Mouse (Mus musculus) layer of hippocampus, postnatal 10 days (tissue): ENCODE data around the gene Cntln. TPM values are rescaled to one million over a fixed set of nuclear protein-coding genes. Genes with fewer than 3 reads are reported as not detected.
A peak's percentile ranks its signal among the peaks of the same experiment; 100 is the strongest.

ENCODE experiments used
- DNase-seq, 2 experiments: peaks; one replicate each; pipeline ENCODE4 v3.0.0; 2021; ENCODE audit warnings: low spot score in 2 of 2
- total RNA-seq, 2 experiments: library from RNA; stranded (reverse); gene quantifications; 2 replicates each; pipeline ENCODE4 v1.2.3; 2021

Gene Cntln
- total RNA-seq, 2 experiments from 2014 or later = 6.8 to 7.2 TPM

DNA sequence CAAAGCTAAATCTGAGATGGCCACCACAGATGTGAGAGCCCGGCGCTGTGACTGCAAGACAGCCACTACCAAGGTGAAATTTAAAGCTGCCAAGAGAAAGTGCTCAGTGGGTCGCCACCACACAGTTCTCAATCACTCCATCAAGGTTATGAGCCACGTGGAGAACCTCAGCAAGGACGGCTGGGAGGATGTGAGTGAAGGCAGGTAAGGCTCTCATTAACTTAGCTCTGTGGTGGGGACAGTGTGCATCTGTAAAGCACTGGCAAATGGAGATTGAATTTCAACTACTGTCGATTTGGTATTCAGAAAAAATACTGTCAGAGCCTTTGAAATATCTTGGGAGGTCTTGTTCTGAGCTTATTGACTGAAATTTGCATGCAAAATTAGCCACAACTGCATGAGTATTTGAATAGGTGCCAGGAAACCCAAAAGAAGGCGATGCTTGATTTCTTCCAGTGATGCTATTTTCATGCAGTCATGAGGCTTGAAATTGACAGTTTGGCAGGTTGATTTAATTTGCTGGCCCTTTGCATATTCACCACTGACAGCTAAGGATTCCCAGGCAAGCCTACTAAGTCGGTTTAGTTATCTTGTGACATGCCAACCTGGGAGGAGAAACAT, 165.9 kb downstream of the Cntln start:
- DNase-seq = no peak

DNA sequence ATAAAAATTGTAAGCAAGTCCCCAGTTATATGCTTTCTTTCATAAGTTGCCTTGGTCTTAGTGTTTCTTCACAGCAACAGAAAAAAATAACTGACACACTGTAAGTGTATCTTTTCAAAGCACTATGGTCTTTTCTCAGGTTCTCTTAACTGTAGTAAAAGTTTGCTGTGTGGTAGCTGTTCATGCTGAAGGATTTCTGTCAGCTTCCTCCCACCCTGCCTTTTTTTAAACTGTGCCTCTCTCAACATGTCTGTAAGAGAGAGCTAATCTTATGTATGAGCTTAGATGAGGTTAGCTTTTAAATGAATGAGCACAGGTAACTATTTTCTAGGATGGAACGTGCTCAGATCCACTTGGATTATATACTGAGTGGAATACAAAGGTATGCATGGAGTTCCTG, 170.5 kb downstream of the Cntln start:
- no peak for DNase-seq

- DNase-seq = no peak
Observed at GRCm38 (mm10) chr4:85059598-85059997, 175.5 kb downstream of the Cntln start.

GRCm38 (mm10) chr4:85061676-85062075, 177.6 kb downstream of the Cntln start:
- no peak for DNase-seq

GRCm38 (mm10) chr4:85096033-85096432, 211.9 kb downstream of the Cntln start:
- DNase-seq = no peak

- peak; percentile 60 to 70 for DNase-seq
Observed at GRCm38 (mm10) chr4:85096682-85097081, 212.6 kb downstream of the Cntln start.

GRCm38 (mm10) chr4:85102168-85102567, 218.1 kb downstream of the Cntln start:
- no peak for DNase-seq

DNA sequence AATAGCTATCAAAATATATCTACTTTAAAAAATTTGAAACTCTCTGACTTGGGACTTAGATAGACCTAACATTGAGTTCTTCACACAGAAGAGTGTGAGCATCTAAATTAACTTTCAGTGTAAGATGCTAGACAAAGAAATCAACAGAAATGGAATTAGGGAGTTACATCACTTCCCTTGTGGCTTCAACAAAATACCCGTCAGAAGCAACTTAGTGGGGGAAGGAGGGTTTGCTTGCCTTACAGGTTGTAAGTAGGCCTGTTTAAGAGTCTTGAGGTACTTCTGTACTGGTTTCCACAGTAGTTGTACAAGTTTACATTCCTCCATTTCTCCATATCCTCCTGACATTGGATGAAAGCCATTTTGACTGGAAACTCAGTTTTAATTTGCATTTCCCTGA, 222.3 kb downstream of the Cntln start:
- DNase-seq = no peak

DNA sequence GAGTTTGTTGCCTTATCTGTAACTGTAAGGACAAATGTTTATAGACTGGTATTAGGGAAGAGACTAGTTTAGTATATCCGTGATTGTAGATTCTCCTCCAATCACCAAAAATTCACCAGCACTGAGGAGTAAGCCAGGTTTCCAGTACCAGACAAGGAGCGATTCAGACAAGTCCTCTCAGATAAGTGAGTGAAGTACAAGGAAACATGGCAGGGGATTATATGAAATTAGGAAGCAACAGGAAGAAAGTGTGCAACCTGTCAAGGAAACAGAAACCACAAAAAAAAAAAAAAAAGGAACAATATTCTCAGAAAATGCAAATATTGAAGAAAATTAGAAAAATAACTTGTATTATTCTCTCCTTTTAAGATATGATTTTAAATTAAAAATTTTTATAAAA, 222.9 kb downstream of the Cntln start:
- no peak for DNase-seq

DNA sequence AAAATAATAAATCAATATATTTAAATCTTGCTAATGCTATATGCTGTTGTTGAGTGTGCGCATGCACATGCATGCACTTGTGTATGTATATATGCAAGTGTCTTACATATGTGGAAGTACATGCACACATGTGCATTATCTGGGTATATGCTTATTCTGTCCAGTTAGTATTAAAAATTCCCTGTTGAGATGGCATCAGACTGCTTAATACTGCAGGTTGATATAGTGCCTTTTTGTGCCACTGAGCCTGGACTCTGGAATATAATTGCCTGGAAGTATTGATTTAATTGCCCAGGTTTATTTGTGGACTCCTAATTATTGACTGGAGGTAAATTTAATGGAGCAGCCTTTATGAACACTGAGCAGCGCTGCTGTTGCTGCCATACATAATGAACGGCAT, 236.2 kb downstream of the Cntln start:
- DNase-seq = no peak

DNA sequence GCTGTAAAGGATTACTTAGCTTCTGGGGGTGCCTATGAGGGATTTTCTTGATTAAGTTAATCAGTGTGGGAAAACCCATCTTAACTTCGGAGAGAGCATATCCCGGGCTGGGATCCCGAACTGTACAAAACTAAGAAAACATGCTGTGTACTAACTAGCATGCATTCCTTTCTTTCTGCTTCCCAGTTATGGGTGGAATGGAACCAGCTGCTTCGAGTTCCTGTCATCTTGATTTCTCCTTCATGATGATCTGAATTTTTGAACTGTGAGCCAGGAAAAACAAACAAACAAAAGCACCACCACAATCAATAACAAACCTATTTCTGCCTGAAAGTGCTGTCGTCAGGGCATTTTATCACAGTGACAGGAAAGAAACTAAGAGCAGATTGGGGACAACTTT, 265.6 kb downstream of the Cntln start:
- DNase-seq = no peak

- DNase-seq = no peak
Observed at GRCm38 (mm10) chr4:85151881-85152280, 267.8 kb downstream of the Cntln start.

- no peak for DNase-seq
Observed at GRCm38 (mm10) chr4:85154361-85154760, 270.3 kb downstream of the Cntln start.

DNA sequence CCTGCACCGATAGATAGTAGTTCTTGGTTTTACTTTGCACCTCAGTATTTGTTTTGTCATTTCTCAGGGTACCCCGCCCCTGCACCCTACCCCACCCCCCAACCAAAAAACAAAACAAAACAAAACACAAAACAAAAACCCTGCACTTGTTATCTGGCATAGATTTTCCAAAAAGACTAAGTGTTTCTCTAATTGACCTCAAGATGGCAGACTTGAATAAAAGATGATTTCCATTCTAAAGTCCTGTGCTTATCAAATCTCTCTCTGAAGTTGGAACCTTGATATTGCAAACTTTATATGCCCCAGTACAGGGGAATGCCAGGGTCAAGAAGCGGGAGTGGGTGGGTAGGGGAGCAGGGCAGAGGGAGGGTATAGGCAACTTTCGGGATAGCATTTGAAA, 277.0 kb downstream of the Cntln start:
- DNase-seq = no peak

DNA sequence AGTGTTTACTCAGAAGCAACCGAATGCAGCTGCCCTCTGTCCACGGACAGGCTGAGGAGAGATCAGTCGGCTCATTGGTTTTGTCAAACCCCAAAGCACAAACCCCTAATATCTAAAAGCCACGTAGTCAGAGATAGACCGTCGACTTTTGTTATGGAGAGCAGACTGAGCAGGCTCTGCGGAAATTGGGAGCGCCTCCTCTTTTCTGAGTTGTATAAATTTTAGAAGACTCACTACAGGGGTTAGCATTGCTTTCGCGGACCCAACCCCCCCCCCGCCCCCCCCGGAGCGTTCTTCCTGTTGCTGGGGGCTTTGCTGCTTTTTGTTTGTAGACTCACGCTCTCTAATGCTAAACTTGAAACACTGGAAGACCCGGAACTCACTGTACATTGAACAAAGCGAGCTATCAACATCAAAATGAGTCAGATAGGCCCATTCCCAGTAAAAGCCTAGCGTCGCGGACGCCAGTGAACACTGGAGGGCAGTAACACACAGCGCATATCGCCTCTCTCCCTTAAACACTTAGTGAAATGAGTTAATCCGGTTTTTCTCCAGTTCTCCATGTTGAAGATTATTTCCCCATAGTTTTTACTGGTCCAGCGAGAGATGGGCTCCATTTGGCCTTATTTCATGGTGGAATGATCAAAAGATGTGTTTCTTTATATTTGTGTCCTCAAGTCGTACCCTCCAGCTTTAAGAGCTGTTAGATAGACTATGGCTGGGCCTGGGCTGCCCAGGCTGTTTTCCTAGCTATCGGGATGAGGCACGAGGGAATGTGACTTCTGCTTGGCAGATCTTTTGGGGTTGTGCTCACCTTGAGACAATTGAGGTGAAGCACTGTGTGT, 278.6 kb downstream of the Cntln start:
- peak; percentile 72 to 76 for DNase-seq

DNA sequence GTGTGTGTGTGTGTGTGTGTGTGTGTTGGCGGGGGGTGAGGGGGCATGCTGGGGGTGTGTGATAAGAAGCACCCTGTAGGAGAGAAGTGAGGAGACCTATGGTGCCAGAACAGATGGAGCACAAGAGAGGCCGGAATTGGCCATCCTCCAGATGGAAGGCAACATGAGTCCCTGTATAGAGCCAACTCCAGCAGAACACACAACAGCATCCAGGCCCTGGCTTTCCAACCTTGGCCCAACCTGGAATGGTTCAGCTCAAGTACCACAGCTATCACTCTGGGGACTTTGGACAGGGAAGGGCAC, 279.2 kb downstream of the Cntln start:
- no peak for DNase-seq

- no peak for DNase-seq
Observed at GRCm38 (mm10) chr4:85168001-85168400, 283.9 kb downstream of the Cntln start.

DNA sequence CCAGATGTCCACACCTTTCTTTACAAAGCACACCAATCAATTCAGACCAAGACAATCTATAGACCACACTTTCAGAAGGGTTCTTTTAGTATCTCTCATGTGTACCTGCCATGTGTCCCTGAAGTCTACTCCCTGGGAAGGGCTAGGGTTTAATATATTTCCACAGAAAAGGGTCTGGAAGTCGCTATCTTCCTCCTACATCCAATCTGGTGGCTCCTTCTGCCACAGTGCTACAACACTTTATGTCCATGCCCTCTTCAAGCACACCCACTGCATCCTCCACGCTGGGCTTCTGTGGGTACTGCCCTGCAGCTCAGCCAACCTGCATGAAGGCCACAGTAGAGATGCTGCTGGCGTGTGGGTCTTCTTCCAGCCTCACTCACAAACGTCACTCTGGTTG, 291.4 kb downstream of the Cntln start:
- no peak for DNase-seq

GRCm38 (mm10) chr4:85178394-85179051, 294.4 kb downstream of the Cntln start:
- no peak for DNase-seq
